Comparison of ENCODE assay signal across 7 mouse cellular contexts in the genomic region with DNA sequence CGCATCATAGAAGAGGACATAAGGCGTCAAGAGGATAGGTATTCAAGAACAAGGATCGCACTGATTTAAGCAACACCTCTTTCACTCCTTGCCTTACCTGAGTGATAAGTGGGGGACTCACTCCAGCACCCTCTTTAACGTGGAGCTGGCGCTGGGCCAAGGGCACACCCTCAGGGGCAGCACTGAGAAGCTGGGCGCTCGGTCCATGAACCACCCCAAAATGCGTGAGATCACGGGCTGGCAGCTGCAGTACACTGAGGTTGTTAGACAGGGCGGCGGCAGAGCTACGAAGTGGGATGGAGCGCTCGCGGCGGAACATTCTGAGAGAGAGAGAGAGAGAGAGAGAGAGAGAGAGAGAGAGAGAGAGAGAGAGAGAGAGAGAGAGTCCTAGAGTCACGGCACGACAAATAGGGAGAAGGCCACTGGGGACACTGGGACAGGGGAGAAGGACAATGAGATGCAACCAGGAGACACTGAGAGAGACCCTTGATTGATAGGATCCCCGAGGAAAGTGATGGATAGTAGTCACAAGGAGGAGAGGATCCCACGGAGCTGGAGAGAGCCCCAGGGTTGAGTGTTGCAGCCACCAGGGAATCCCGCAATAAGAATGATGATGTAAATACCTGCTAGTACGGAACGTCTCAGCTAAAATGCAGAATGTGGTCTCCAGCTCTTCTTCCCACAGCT. TPM values are rescaled to one million over a fixed set of nuclear protein-coding genes. Genes with fewer than 3 reads are reported as not detected.
DNase-seq lines count a peak whose midpoint lies in the region; ATAC-seq and TF ChIP-seq lines count a peak whose summit lies in the region.

No protein-coding gene starts in this region.

- no peak for DNase-seq in lung, postnatal 0 days (ENCODE audit: low spot score)
- DNase-seq in lung, postnatal 4 days: no peak
- DNase-seq in forebrain, postnatal 0 days: no peak
- DNase-seq in gastrocnemius, postnatal 14 days: no peak

- no peak for TF ChIP-seq CTCF in lung, postnatal 0 days (IDR thresholded peaks at IDR 0.05)
- TF ChIP-seq CTCF in bone marrow macrophage, adult 2 months (IDR thresholded peaks at IDR 0.05; ENCODE audit: low read depth, low read length): no peak
- TF ChIP-seq CTCF in forebrain, postnatal 0 days (IDR thresholded peaks at IDR 0.05; ENCODE audit: low read depth): no peak

- H3K4me2 ChIP-seq in lung, postnatal 0 days (replicated peaks; ENCODE audit: low read depth, low read length): peak overlapping the region; percentile 72
- peak overlapping the region; percentile 78 for H3K4me2 ChIP-seq in forebrain, postnatal 0 days (ENCODE audit: low read depth)
- H3K4me2 ChIP-seq in limb, embryonic 15.5 days: peak overlapping the region; percentile 86
- peak overlapping the region; percentile 96 for H3K4me2 ChIP-seq in stomach, embryonic 16.5 days (ENCODE audit: low read depth, low read length)

- H3K27me3 ChIP-seq in lung, postnatal 0 days (replicated peaks; ENCODE audit: insufficient read depth, low read length): no peaks in the 10 kb centered on the region
- peaks cover 2% of the 10 kb centered on the region; the same call in 1 of the 2 replicates for H3K27me3 ChIP-seq in forebrain, postnatal 0 days (ENCODE audit: insufficient read depth, low read length)
- peaks cover 9% of the 10 kb centered on the region for H3K27me3 ChIP-seq in limb, embryonic 15.5 days
- peaks cover 6% of the 10 kb centered on the region for H3K27me3 ChIP-seq in stomach, embryonic 16.5 days (ENCODE audit: control insufficient read depth, insufficient read depth, low read length)

- no peaks in the 10 kb centered on the region for H3K9me3 ChIP-seq in lung, postnatal 0 days (ENCODE audit: low read length)
- H3K9me3 ChIP-seq in forebrain, postnatal 0 days (ENCODE audit: low read length): no peaks in the 10 kb centered on the region
- no peaks in the 10 kb centered on the region for H3K9me3 ChIP-seq in limb, embryonic 15.5 days
- H3K9me3 ChIP-seq in stomach, embryonic 16.5 days (replicated peaks; ENCODE audit: control insufficient read depth, low read length): no peaks in the 10 kb centered on the region

- H3K4me1 ChIP-seq in lung, postnatal 0 days (ENCODE audit: insufficient read depth, low read depth, low read length): 0 out of 2 replicates have a peak, but pooled peaks cover 2% of the 10 kb centered on the region
- H3K4me1 ChIP-seq in bone marrow macrophage, adult 2 months (ENCODE audit: control insufficient read depth, insufficient read depth, low read length): no peaks in the 10 kb centered on the region
- H3K4me1 ChIP-seq in forebrain, postnatal 0 days (ENCODE audit: insufficient read depth): 0 out of 2 replicates have a peak, but pooled peaks cover 8% of the 10 kb centered on the region
- peaks cover 16% of the 10 kb centered on the region for H3K4me1 ChIP-seq in limb, embryonic 15.5 days
- H3K4me1 ChIP-seq in stomach, embryonic 16.5 days (ENCODE audit: control insufficient read depth, insufficient read depth, low read length): peaks cover 9% of the 10 kb centered on the region; the same call in 1 of the 2 replicates

- no peak for TF ChIP-seq EP300 in lung, postnatal 0 days (IDR thresholded peaks at IDR 0.05)

- 7% methylated on average over 23 of the region's 23 CpGs for WGBS in lung, postnatal 0 days
- 8% methylated on average over 23 of the region's 23 CpGs for WGBS in forebrain, postnatal 0 days
- WGBS in limb, embryonic 15.5 days: 7% methylated on average over 23 of the region's 23 CpGs
- 7% methylated on average over 23 of the region's 23 CpGs for WGBS in stomach, embryonic 16.5 days

- no peaks in the 10 kb centered on the region for H3K36me3 ChIP-seq in lung, postnatal 0 days (ENCODE audit: insufficient read depth, low read length)
- H3K36me3 ChIP-seq in forebrain, postnatal 0 days (ENCODE audit: insufficient read depth): 0 out of 2 replicates have a peak, but pooled peaks cover 12% of the 10 kb centered on the region
- H3K36me3 ChIP-seq in limb, embryonic 15.5 days: peaks cover 29% of the 10 kb centered on the region
- H3K36me3 ChIP-seq in stomach, embryonic 16.5 days (ENCODE audit: control insufficient read depth, insufficient read depth, low read length): no peaks in the 10 kb centered on the region

- intact Hi-C loops in gastrocnemius, postnatal 14 days (cut with DNase I; ENCODE audit: low total_unique reads): no loop called here

- H3K9ac ChIP-seq in lung, postnatal 0 days (replicated peaks; ENCODE audit: low read depth): no peak overlapping the region; the same call in 1 of the 2 replicates
- H3K9ac ChIP-seq in forebrain, postnatal 0 days: peak overlapping the region; percentile 57
- peak overlapping the region; percentile 35; the same call in 1 of the 2 replicates for H3K9ac ChIP-seq in limb, embryonic 15.5 days
- peak overlapping the region; percentile 71 for H3K9ac ChIP-seq in stomach, embryonic 16.5 days (ENCODE audit: low read length)

- TF ChIP-seq POLR2A in bone marrow macrophage, adult 2 months (IDR thresholded peaks at IDR 0.05; ENCODE audit: borderline replicate concordance, low read depth, low read length): no peak

- no peak overlapping the region for H3K27ac ChIP-seq in lung, postnatal 0 days (ENCODE audit: low read length)
- no peak overlapping the region for H3K27ac ChIP-seq in bone marrow macrophage, adult 2 months (ENCODE audit: insufficient read depth, low read depth, low read length)
- H3K27ac ChIP-seq in forebrain, postnatal 0 days (ENCODE audit: low read depth, low read length): 0 out of 2 replicates have a peak overlapping the region, but pooled peaks have one; percentile 58
- H3K27ac ChIP-seq in limb, embryonic 15.5 days: no peak overlapping the region
- no peak overlapping the region for H3K27ac ChIP-seq in stomach, embryonic 16.5 days (ENCODE audit: low read length)

- peak overlapping the region; percentile 37 for H3K4me3 ChIP-seq in lung, postnatal 0 days (ENCODE audit: low read depth, low read length)
- peak overlapping the region; percentile 74 for H3K4me3 ChIP-seq in bone marrow macrophage, adult 2 months (ENCODE audit: insufficient read depth, low read length)
- peak overlapping the region; percentile 58 for H3K4me3 ChIP-seq in forebrain, postnatal 0 days (ENCODE audit: low read depth, low read length)
- H3K4me3 ChIP-seq in limb, embryonic 15.5 days: peak overlapping the region; percentile 51
- peak overlapping the region; percentile 61 for H3K4me3 ChIP-seq in stomach, embryonic 16.5 days (replicated peaks; ENCODE audit: low read length)

- ATAC-seq in lung, postnatal 0 days: no peak
- ATAC-seq in forebrain, postnatal 0 days: peak; percentile 51
- ATAC-seq in limb, embryonic 15.5 days (ENCODE audit: insufficient number of reproducible peaks, low FRiP score, low TSS enrichment, low read depth): no peak
- ATAC-seq in stomach, embryonic 16.5 days (ENCODE audit: insufficient read depth, low FRiP score): no peak; the same call in 1 of the 2 replicates

RNA-seq across cellular contexts. Expression of a gene that starts 0.5 kb away (rescaled TPM):
- polyA plus RNA-seq in lung, postnatal 0 days (2015; fragmentation: Nextera tagmentation; extraction: Ambion mirVana): 3.1 and 3.3 TPM in 2 replicates
- 1.5 and 3.5 TPM in 2 replicates for polyA plus RNA-seq in bone marrow macrophage, adult 2 months (2012; ENCODE audit: insufficient read depth, insufficient read length, missing spikeins)
- total RNA-seq in forebrain, postnatal 0 days (2014; rRNA removed): 11.1 and 13.4 TPM in 2 replicates
- polyA plus RNA-seq in forebrain, postnatal 0 days (2015; fragmentation: Nextera tagmentation; extraction: Ambion mirVana): 19.7 and 24.1 TPM in 2 replicates
- 4.8 and 5.4 TPM in 2 replicates for polyA plus RNA-seq in limb, embryonic 15.5 days (2015; fragmentation: Nextera tagmentation; extraction: Ambion mirVana)
- polyA plus RNA-seq in stomach, embryonic 16.5 days (2015; fragmentation: Nextera tagmentation; extraction: Ambion mirVana): 4.1 and 5.0 TPM in 2 replicates
- 1 to 10 TPM; 1.2 to 2.0 TPM for total RNA-seq in gastrocnemius, postnatal 14 days (2021)

RNA-seq across cellular contexts. Expression of a gene that starts 0.5 kb away (rescaled TPM):
- polyA plus RNA-seq in lung, postnatal 0 days (2015; fragmentation: Nextera tagmentation; extraction: Ambion mirVana): 6.1 and 9.8 TPM in 2 replicates
- not detected in 2 replicates for polyA plus RNA-seq in bone marrow macrophage, adult 2 months (2012; ENCODE audit: insufficient read depth, insufficient read length, missing spikeins)
- 17.0 and 17.5 TPM in 2 replicates for total RNA-seq in forebrain, postnatal 0 days (2014; rRNA removed)
- 13.9 and 18.3 TPM in 2 replicates for polyA plus RNA-seq in forebrain, postnatal 0 days (2015; fragmentation: Nextera tagmentation; extraction: Ambion mirVana)
- 3.1 and 3.4 TPM in 2 replicates for polyA plus RNA-seq in limb, embryonic 15.5 days (2015; fragmentation: Nextera tagmentation; extraction: Ambion mirVana)
- polyA plus RNA-seq in stomach, embryonic 16.5 days (2015; fragmentation: Nextera tagmentation; extraction: Ambion mirVana): 2.1 and 2.2 TPM in 2 replicates
- not detected for total RNA-seq in gastrocnemius, postnatal 14 days (2021)

RNA-seq across cellular contexts. Expression of a gene that starts 10.0 kb away (rescaled TPM):
- polyA plus RNA-seq in lung, postnatal 0 days (2015; fragmentation: Nextera tagmentation; extraction: Ambion mirVana): 55.3 and 63.7 TPM in 2 replicates
- 87.2 and 98.2 TPM in 2 replicates for polyA plus RNA-seq in bone marrow macrophage, adult 2 months (2012; ENCODE audit: insufficient read depth, insufficient read length, missing spikeins)
- 97.3 and 126 TPM in 2 replicates for total RNA-seq in forebrain, postnatal 0 days (2014; rRNA removed)
- polyA plus RNA-seq in forebrain, postnatal 0 days (2015; fragmentation: Nextera tagmentation; extraction: Ambion mirVana): 132 and 152 TPM in 2 replicates
- 90.3 and 91.9 TPM in 2 replicates for polyA plus RNA-seq in limb, embryonic 15.5 days (2015; fragmentation: Nextera tagmentation; extraction: Ambion mirVana)
- 73.7 and 74.1 TPM in 2 replicates for polyA plus RNA-seq in stomach, embryonic 16.5 days (2015; fragmentation: Nextera tagmentation; extraction: Ambion mirVana)
- 100 to 1,000 TPM; 116 to 120 TPM for total RNA-seq in gastrocnemius, postnatal 14 days (2021)

RNA-seq across cellular contexts. Expression of a gene that starts 20.4 kb away (rescaled TPM):
- polyA plus RNA-seq in lung, postnatal 0 days (2015; fragmentation: Nextera tagmentation; extraction: Ambion mirVana): 51.2 and 63.8 TPM in 2 replicates
- 1.4 and 1.8 TPM in 2 replicates for polyA plus RNA-seq in bone marrow macrophage, adult 2 months (2012; ENCODE audit: insufficient read depth, insufficient read length, missing spikeins)
- 17.1 and 19.4 TPM in 2 replicates for total RNA-seq in forebrain, postnatal 0 days (2014; rRNA removed)
- 7.9 and 8.1 TPM in 2 replicates for polyA plus RNA-seq in forebrain, postnatal 0 days (2015; fragmentation: Nextera tagmentation; extraction: Ambion mirVana)
- 76.7 and 79.5 TPM in 2 replicates for polyA plus RNA-seq in limb, embryonic 15.5 days (2015; fragmentation: Nextera tagmentation; extraction: Ambion mirVana)
- 39.7 and 42.8 TPM in 2 replicates for polyA plus RNA-seq in stomach, embryonic 16.5 days (2015; fragmentation: Nextera tagmentation; extraction: Ambion mirVana)
- 10 to 100 TPM; 13.0 to 16.5 TPM for total RNA-seq in gastrocnemius, postnatal 14 days (2021)

RNA-seq across cellular contexts. Expression of a gene that starts 30.5 kb away (rescaled TPM):
- polyA plus RNA-seq in lung, postnatal 0 days (2015; fragmentation: Nextera tagmentation; extraction: Ambion mirVana): 14.5 and 18.1 TPM in 2 replicates
- polyA plus RNA-seq in bone marrow macrophage, adult 2 months (2012; ENCODE audit: insufficient read depth, insufficient read length, missing spikeins): 25.1 and 26.8 TPM in 2 replicates
- 40.1 and 44.5 TPM in 2 replicates for total RNA-seq in forebrain, postnatal 0 days (2014; rRNA removed)
- 14.9 and 15.3 TPM in 2 replicates for polyA plus RNA-seq in forebrain, postnatal 0 days (2015; fragmentation: Nextera tagmentation; extraction: Ambion mirVana)
- polyA plus RNA-seq in limb, embryonic 15.5 days (2015; fragmentation: Nextera tagmentation; extraction: Ambion mirVana): 9.9 and 10.0 TPM in 2 replicates
- polyA plus RNA-seq in stomach, embryonic 16.5 days (2015; fragmentation: Nextera tagmentation; extraction: Ambion mirVana): 7.9 and 8.4 TPM in 2 replicates
- total RNA-seq in gastrocnemius, postnatal 14 days (2021): 10 to 100 TPM; 14.5 to 15.2 TPM
